Mouse (Mus musculus) liver, embryonic 14.5 days (tissue): ENCODE data around the gene Rab21.

Experiments used
- CTCF ChIP-seq: IDR thresholded peaks from 2 replicates; pipeline ENCODE4 v1.5.1; 2016; ENCODE audit warnings: antibody characterized with exemption, low read depth, control low read depth
- EP300 ChIP-seq: IDR thresholded peaks from 2 replicates; pipeline ENCODE4 v1.6.1; 2016; ENCODE audit warnings: antibody characterized with exemption, low read depth

DNA sequence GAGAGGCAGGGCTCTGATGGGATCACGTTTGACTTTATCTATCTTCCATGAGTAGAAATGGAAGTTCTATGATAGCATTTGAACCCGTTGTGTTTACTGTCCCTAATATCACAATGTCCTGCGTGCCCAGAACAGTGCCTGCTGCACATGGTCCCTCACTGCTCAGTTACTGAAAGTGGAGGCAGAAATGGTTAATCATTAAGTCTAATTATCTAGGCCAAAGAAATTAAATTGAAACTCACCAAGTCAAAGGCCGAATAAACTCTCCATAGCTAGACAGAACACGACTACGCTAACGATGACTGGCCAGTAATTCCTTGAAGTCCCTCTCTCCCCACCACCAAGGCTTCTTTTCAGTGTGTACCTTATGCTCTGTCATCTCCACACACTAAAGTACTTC lies 34.1 kb upstream of the Rab21 start:
- TF ChIP-seq CTCF (no peak), EP300 (no peak)
